In genomic region chr19:56689493-56689892, GRCm38 (mm10) we compare ENCODE assay signal across 21 mouse cellular contexts. TPM values are rescaled to one million over a fixed set of nuclear protein-coding genes. Genes with fewer than 3 reads are reported as not detected.
DNase-seq lines count a peak whose midpoint lies in the region; ATAC-seq and TF ChIP-seq lines count a peak whose summit lies in the region.
"Had no signal": no experiment of that assay in that cellular context is flagged by ENCODE, and none has a peak within 500 bp of the region (broad histone marks: within the 10 kb centered on the region; RNA-seq: fewer than 3 reads in every experiment).

No protein-coding gene starts in this region.

- 67% methylated on average over 6 of the region's 6 CpGs for WGBS in heart, embryonic 10.5 days
- 68% methylated on average over 6 of the region's 6 CpGs for WGBS in heart, embryonic 12.5 days
- WGBS in heart, embryonic 16.5 days = 69% methylated on average over 6 of the region's 6 CpGs
- 50% methylated on average over 6 of the region's 6 CpGs for WGBS in liver, postnatal 0 days (ENCODE audit: insufficient replicate concordance)
- WGBS in liver, embryonic 11.5 days = 67% methylated on average over 6 of the region's 6 CpGs

- TF ChIP-seq EP300 in liver, postnatal 0 days (IDR thresholded peaks at IDR 0.05; ENCODE audit: low read depth) = no peak

- peaks cover 41% of the 10 kb centered on the region for H3K4me1 ChIP-seq in heart, embryonic 10.5 days
- peaks cover 33% of the 10 kb centered on the region for H3K4me1 ChIP-seq in heart, embryonic 12.5 days (replicated peaks)
- peaks cover 14% of the 10 kb centered on the region for H3K4me1 ChIP-seq in heart, embryonic 16.5 days (ENCODE audit: control insufficient read depth, insufficient read depth, low read length)
- H3K4me1 ChIP-seq in liver, postnatal 0 days (ENCODE audit: insufficient read depth) = peaks cover 15% of the 10 kb centered on the region
- H3K4me1 ChIP-seq in liver, embryonic 11.5 days (replicated peaks; ENCODE audit: control insufficient read depth, insufficient read depth, low read length) = peaks cover 3% of the 10 kb centered on the region; the same call in 1 of the 2 replicates
- H3K4me1 ChIP-seq: hindbrain, embryonic 15.5 days had no signal

- no peak overlapping the region for H3K9ac ChIP-seq in heart, embryonic 12.5 days
- no peak overlapping the region for H3K9ac ChIP-seq in heart, embryonic 16.5 days (ENCODE audit: low read length)
- no peak overlapping the region for H3K9ac ChIP-seq in liver, postnatal 0 days (replicated peaks)
- no peak overlapping the region for H3K9ac ChIP-seq in liver, embryonic 11.5 days (ENCODE audit: low read depth, low read length)
- H3K9ac ChIP-seq: forebrain, embryonic 13.5 days; hindbrain, embryonic 12.5 days; hindbrain, embryonic 15.5 days had no signal

- TF ChIP-seq CTCF in liver, postnatal 0 days (IDR thresholded peaks at IDR 0.05; ENCODE audit: low read depth) = no peak

- H3K4me2 ChIP-seq in heart, embryonic 12.5 days = no peak overlapping the region
- no peak overlapping the region for H3K4me2 ChIP-seq in heart, embryonic 16.5 days (ENCODE audit: low read depth, low read length)
- no peak overlapping the region for H3K4me2 ChIP-seq in liver, postnatal 0 days (ENCODE audit: low read depth, low read length)
- H3K4me2 ChIP-seq in liver, embryonic 11.5 days = no peak overlapping the region
- H3K4me2 ChIP-seq: forebrain, embryonic 13.5 days; heart, embryonic 11.5 days; hindbrain, embryonic 12.5 days; hindbrain, embryonic 15.5 days had no signal

- no peak overlapping the region for H3K4me3 ChIP-seq in heart, embryonic 10.5 days
- H3K4me3 ChIP-seq in heart, embryonic 12.5 days = no peak overlapping the region
- H3K4me3 ChIP-seq in heart, embryonic 16.5 days (ENCODE audit: low read length) = no peak overlapping the region
- no peak overlapping the region for H3K4me3 ChIP-seq in liver, postnatal 0 days (ENCODE audit: low read depth, low read length)
- no peak overlapping the region for H3K4me3 ChIP-seq in liver, embryonic 11.5 days (ENCODE audit: low read depth, low read length)
- H3K4me3 ChIP-seq: forebrain, embryonic 10.5 days; forebrain, embryonic 13.5 days; hindbrain, embryonic 12.5 days; hindbrain, embryonic 15.5 days had no signal

- peaks cover 5% of the 10 kb centered on the region; the same call in 1 of the 2 replicates for H3K27me3 ChIP-seq in heart, embryonic 10.5 days (ENCODE audit: insufficient read depth, poor library complexity, severe bottlenecking)
- no peaks in the 10 kb centered on the region for H3K27me3 ChIP-seq in heart, embryonic 12.5 days (replicated peaks)
- no peaks in the 10 kb centered on the region for H3K27me3 ChIP-seq in heart, embryonic 16.5 days (ENCODE audit: control insufficient read depth, insufficient read depth, low read length)
- no peaks in the 10 kb centered on the region for H3K27me3 ChIP-seq in liver, postnatal 0 days (ENCODE audit: insufficient read depth, low read length)
- no peaks in the 10 kb centered on the region for H3K27me3 ChIP-seq in liver, embryonic 11.5 days (replicated peaks; ENCODE audit: control insufficient read depth, insufficient read depth, low read length)
- H3K27me3 ChIP-seq: forebrain, embryonic 13.5 days; hindbrain, embryonic 12.5 days; hindbrain, embryonic 15.5 days had no signal

- H3K9me3 ChIP-seq in heart, embryonic 10.5 days = no peaks in the 10 kb centered on the region
- H3K9me3 ChIP-seq in heart, embryonic 12.5 days (replicated peaks) = no peaks in the 10 kb centered on the region
- H3K9me3 ChIP-seq in heart, embryonic 16.5 days (replicated peaks; ENCODE audit: control insufficient read depth, low read length) = no peaks in the 10 kb centered on the region
- no peaks in the 10 kb centered on the region for H3K9me3 ChIP-seq in liver, postnatal 0 days (ENCODE audit: low read length)
- no peaks in the 10 kb centered on the region for H3K9me3 ChIP-seq in liver, embryonic 11.5 days (ENCODE audit: control insufficient read depth, low read length)
- H3K9me3 ChIP-seq: forebrain, embryonic 10.5 days; forebrain, embryonic 13.5 days; hindbrain, embryonic 12.5 days; hindbrain, embryonic 15.5 days had no signal

- H3K36me3 ChIP-seq in heart, embryonic 10.5 days = no peaks in the 10 kb centered on the region
- H3K36me3 ChIP-seq in heart, embryonic 12.5 days = no peaks in the 10 kb centered on the region
- H3K36me3 ChIP-seq in heart, embryonic 16.5 days (ENCODE audit: control insufficient read depth, insufficient read depth) = no peaks in the 10 kb centered on the region
- no peaks in the 10 kb centered on the region for H3K36me3 ChIP-seq in liver, postnatal 0 days (replicated peaks; ENCODE audit: insufficient read depth, low read length)
- no peaks in the 10 kb centered on the region for H3K36me3 ChIP-seq in liver, embryonic 11.5 days (ENCODE audit: control insufficient read depth, insufficient read depth, low read length)
- H3K36me3 ChIP-seq: forebrain, embryonic 10.5 days; hindbrain, embryonic 12.5 days; hindbrain, embryonic 15.5 days had no signal

- no peak for DNase-seq in heart, embryonic 10.5 days (ENCODE audit: low spot score)
- DNase-seq in heart, adult 9 months (ENCODE audit: low spot score in 2 of 2) = no peak
- no peak for DNase-seq in liver, postnatal 0 days
- no peak for DNase-seq in liver, embryonic 11.5 days (ENCODE audit: low spot score)
- DNase-seq: adrenal gland, adult 8-10 months; adrenal gland, postnatal 25 days; cerebellum, adult 18-20 months; cerebellum, adult 9-10 months; cerebellum, postnatal 14 days; gastrocnemius, postnatal 10 days; gastrocnemius, postnatal 36 days had no signal

- no peak for ATAC-seq in heart, embryonic 12.5 days (ENCODE audit: insufficient number of reproducible peaks, low FRiP score)
- ATAC-seq in heart, embryonic 16.5 days (replicated peaks; ENCODE audit: extremely low read depth, insufficient read depth, low FRiP score) = no peak
- peak; percentile 68; the same call in 1 of the 2 replicates for ATAC-seq in liver, postnatal 0 days
- no peak for ATAC-seq in liver, embryonic 11.5 days (replicated peaks; ENCODE audit: low FRiP score)
- ATAC-seq: activated CD4-positive, CD25-positive, alpha-beta regulatory T cell, adult 4 months; forebrain, embryonic 13.5 days; forebrain, embryonic 16.5 days; intestine, postnatal 0 days had no signal

- H3K27ac ChIP-seq in heart, embryonic 10.5 days = peak overlapping the region; percentile 64; the same call in 1 of the 2 replicates
- no peak overlapping the region for H3K27ac ChIP-seq in heart, embryonic 12.5 days (ENCODE audit: poor library complexity, severe bottlenecking)
- peak overlapping the region; percentile 30; the same call in 1 of the 2 replicates for H3K27ac ChIP-seq in heart, embryonic 16.5 days (ENCODE audit: low read length)
- peak overlapping the region; percentile 44; the same call in 1 of the 2 replicates for H3K27ac ChIP-seq in liver, postnatal 0 days (ENCODE audit: low read depth)
- H3K27ac ChIP-seq in liver, embryonic 11.5 days (ENCODE audit: low read depth, low read length) = no peak overlapping the region
- H3K27ac ChIP-seq: forebrain, embryonic 10.5 days; forebrain, embryonic 13.5 days; hindbrain, embryonic 12.5 days; hindbrain, embryonic 15.5 days had no signal

RNA-seq across cellular contexts. Expression of gene Adrb1, which starts 32.5 kb away (rescaled TPM):
- polyA plus RNA-seq in heart, embryonic 10.5 days (2016; fragmentation: Nextera tagmentation; extraction: Ambion mirVana) = 0.65 and 1.3 TPM in 2 replicates
- 3.9 and 4.2 TPM in 2 replicates for polyA plus RNA-seq in heart, embryonic 12.5 days (2016; fragmentation: Nextera tagmentation; extraction: Ambion mirVana)
- polyA plus RNA-seq in heart, embryonic 16.5 days (2015; fragmentation: Nextera tagmentation; extraction: Ambion mirVana) = 2.7 and 4.2 TPM in 2 replicates
- polyA plus RNA-seq in liver, postnatal 0 days (2015; fragmentation: Nextera tagmentation; extraction: Ambion mirVana) = 0.47 and 0.63 TPM in 2 replicates
- 0.34 and 0.35 TPM in 2 replicates for polyA plus RNA-seq in liver, embryonic 11.5 days (2014; fragmentation: Nextera tagmentation; extraction: Ambion mirVana)
- polyA plus RNA-seq: activated CD4-positive, CD25-positive, alpha-beta regulatory T cell, adult 4 months had no signal

Comparison
In these comparisons a context has a peak if more than half of its experiments do, and no peak if none do; other contexts are left out.
1. H3K27ac ChIP-seq: peak in heart, embryonic 10.5 days (single experiment), heart, embryonic 16.5 days (single experiment) and liver, postnatal 0 days (single experiment); none in heart, embryonic 12.5 days (single experiment) and liver, embryonic 11.5 days (single experiment).